16 mouse cellular contexts compared by ENCODE assay signal in genomic region chr10:109561638-109562037, GRCm38 (mm10).
"Had no signal": no experiment of that assay in that cellular context is flagged by ENCODE, and none has a peak within 500 bp of the region (broad histone marks: within the 10 kb centered on the region; RNA-seq: fewer than 3 reads in every experiment).

No protein-coding gene starts in this region.

- H3K9me3 ChIP-seq: intestine, embryonic 15.5 days; limb, embryonic 10.5 days; liver, embryonic 15.5 days; neural tube, embryonic 15.5 days had no signal

- H3K36me3 ChIP-seq: intestine, embryonic 15.5 days; limb, embryonic 10.5 days; liver, embryonic 15.5 days; neural tube, embryonic 15.5 days had no signal

- H3K9ac ChIP-seq: intestine, embryonic 15.5 days; liver, embryonic 15.5 days; neural tube, embryonic 15.5 days had no signal

- H3K27ac ChIP-seq: intestine, embryonic 15.5 days; layer of hippocampus, adult 2 months; limb, embryonic 10.5 days; liver, embryonic 15.5 days; neural tube, embryonic 15.5 days had no signal

- H3K27me3 ChIP-seq: intestine, embryonic 15.5 days; liver, embryonic 15.5 days; neural tube, embryonic 15.5 days had no signal

- H3K4me3 ChIP-seq: intestine, embryonic 15.5 days; layer of hippocampus, adult 2 months; limb, embryonic 10.5 days; liver, embryonic 15.5 days; myocyte; neural tube, embryonic 15.5 days had no signal

- DNase-seq: kidney, adult 18-20 months; kidney, postnatal 10 days; kidney, postnatal 4 days; lung, adult 2 months; lung, postnatal 36 days; right cerebral cortex, adult 18-20 months; right cerebral cortex, postnatal 25 days; thymus, postnatal 36 days had no signal

- H3K4me2 ChIP-seq: intestine, embryonic 15.5 days; liver, embryonic 11.5 days; liver, embryonic 15.5 days; neural tube, embryonic 15.5 days had no signal

- ATAC-seq: intestine, embryonic 15.5 days; lung, postnatal 0 days had no signal

- H3K4me1 ChIP-seq: intestine, embryonic 15.5 days; limb, embryonic 10.5 days; liver, embryonic 15.5 days had no signal
